Mouse (Mus musculus) forebrain, embryonic 14.5 days (tissue): ENCODE measurements around the gene Clec16a. TPM values are rescaled to one million over a fixed set of nuclear protein-coding genes. Genes with fewer than 3 reads are reported as not detected.

ENCODE experiments used
- ATAC-seq: fragments of 200-750 bp; cut with Nextera tagmentation; 2 replicates; pipeline ENCODE4 v1.8.0; 2017; ENCODE audit warnings: mild to moderate bottlenecking, moderate library complexity
- DNase-seq: peaks from one replicate; pipeline ENCODE4 v3.0.0-alpha.2; 2015; ENCODE audit warnings: low spot score
- H3K27ac ChIP-seq: fragments of 300-500 bp; sonication (generic); 2 replicates; pipeline ENCODE4 v1.5.1; 2014; ENCODE audit warnings: low read depth, mild to moderate bottlenecking, control low read depth, low read length, moderate library complexity
- H3K27me3 ChIP-seq: fragments of 300-500 bp; sonication (generic); replicated peaks from 2 replicates; pipeline ENCODE4 v1.6.1; 2014; ENCODE audit warnings: low read length, control low read depth, mixed read lengths; ENCODE audit not compliant: control insufficient read depth, insufficient read depth
- H3K36me3 ChIP-seq: fragments of 300-500 bp; sonication (generic); 2 replicates; pipeline ENCODE4 v1.6.1; 2014; ENCODE audit warnings: low read length, control low read depth; ENCODE audit not compliant: control insufficient read depth, insufficient read depth
- H3K4me1 ChIP-seq: fragments of 300-500 bp; sonication (generic); 2 replicates; pipeline ENCODE4 v1.6.1; 2014; ENCODE audit warnings: antibody characterized with exemption, low read length, control low read depth; ENCODE audit not compliant: control insufficient read depth, insufficient read depth
- H3K4me2 ChIP-seq: fragments of 300-500 bp; sonication (generic); 2 replicates; pipeline ENCODE4 v1.6.1; 2014; ENCODE audit warnings: mild to moderate bottlenecking, control low read depth, low read length
- H3K4me3 ChIP-seq: fragments of 300-500 bp; sonication (generic); 2 replicates; pipeline ENCODE4 v1.5.1; 2014; ENCODE audit warnings: low read depth, low read length, control low read depth
- H3K9ac ChIP-seq: fragments of 300-500 bp; sonication (generic); 2 replicates; pipeline ENCODE4 v1.6.1; 2014; ENCODE audit warnings: mild to moderate bottlenecking, low read length, control low read depth, moderate library complexity
- H3K9me3 ChIP-seq: fragments of 300-500 bp; sonication (generic); replicated peaks from 2 replicates; pipeline ENCODE4 v1.6.1; 2016; ENCODE audit warnings: low read length, control low read depth, mixed read lengths; ENCODE audit not compliant: control insufficient read depth
- WGBS: fragments of 180-500 bp; shearing (Covaris S2); extraction: QIAGEN DNeasy Blood & Tissue Kit; methylation state at CpG from one replicate; pipeline ENCODE4 v1.1.7; 2014; 5-methylcytosine and 5-hydroxymethylcytosine counted together
- polyA plus RNA-seq: library from polyadenylated mRNA; unstranded; fragments of >200 nt; fragmentation: Nextera tagmentation; extraction: Ambion mirVana; gene quantifications from 2 replicates; pipeline ENCODE4 v1.2.1, GENCODE M21; 2014

The Clec16a gene
- polyA plus RNA-seq, 1 experiment from 2014 or later: 50.2 TPM

DNA sequence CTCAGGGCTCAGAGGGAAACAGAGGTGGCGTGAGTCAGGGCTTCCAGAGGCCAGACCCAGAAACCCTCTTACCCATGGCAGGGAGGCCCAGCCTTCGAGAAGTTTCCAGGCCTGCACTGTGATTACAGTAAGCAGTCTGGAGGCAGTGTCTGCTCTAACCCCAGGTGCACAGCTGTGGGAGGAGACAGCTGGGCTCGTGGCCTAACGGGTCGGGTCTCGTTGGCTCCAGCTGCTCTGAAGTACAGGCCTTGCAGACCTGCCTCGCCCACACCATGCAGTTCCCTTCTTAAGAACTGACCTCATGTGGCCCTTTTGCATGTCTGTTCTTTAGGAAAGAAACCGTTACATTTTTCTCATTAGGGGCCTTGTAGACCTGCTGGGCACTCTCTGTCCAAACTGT, 123.3 kb downstream of the Clec16a start:
- no peak overlapping the region for H3K9ac ChIP-seq
- no peaks in the 10 kb centered on the region for H3K4me1 ChIP-seq
- ATAC-seq (no peak), DNase-seq (no peak)
- H3K4me3 ChIP-seq: no peak overlapping the region
- 70% methylated on average over 8 of the region's 8 CpGs for WGBS
- no peaks in the 10 kb centered on the region for H3K9me3 ChIP-seq
- no peak overlapping the region for H3K4me2 ChIP-seq
- no peak overlapping the region for H3K27ac ChIP-seq
- H3K27me3 ChIP-seq: no peaks in the 10 kb centered on the region
- H3K36me3 ChIP-seq: no peaks in the 10 kb centered on the region

DNA sequence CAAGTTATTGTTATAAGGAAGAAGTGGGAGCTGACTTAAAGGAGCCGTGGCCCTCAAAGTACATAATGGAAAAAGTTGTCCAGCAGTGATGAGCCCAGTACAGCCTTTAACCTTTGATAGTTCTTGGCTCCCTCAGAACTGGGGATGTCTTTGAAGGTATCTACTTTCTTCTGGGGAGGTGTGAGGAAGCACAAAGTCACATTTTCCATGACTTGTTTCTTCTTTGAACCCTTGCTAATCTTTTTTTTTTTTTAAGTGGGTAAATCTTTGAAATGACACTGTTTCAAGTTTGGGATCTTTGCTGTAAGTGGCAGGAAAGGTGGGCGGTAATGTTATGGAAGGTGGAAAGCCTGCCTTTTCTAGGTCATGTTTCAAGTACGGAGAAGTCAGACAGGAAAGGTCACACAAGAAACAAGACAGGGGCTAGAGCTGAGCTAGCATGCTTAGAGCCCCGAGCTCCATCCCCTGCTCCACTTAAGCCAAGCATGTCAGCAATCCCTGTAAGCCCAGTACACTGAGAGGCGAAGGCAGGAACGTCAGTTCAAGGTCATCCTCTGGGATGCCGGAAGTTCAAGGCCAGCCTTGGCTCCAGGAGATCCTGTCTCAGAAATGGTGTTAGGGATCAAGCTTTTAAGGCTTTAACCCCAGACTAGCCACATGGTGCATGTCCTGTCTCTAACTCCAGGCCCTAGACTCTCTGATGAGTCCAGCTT, 124.0 kb downstream of the Clec16a start:
- WGBS: 86% methylated on average over 7 of the region's 7 CpGs
- Histone ChIP-seq H3K9me3 (no peaks in the 10 kb centered on the region), H3K9ac (no peak overlapping the region), H3K4me2 (no peak overlapping the region), H3K4me3 (no peak overlapping the region), H3K27ac (no peak overlapping the region), H3K27me3 (no peaks in the 10 kb centered on the region), H3K4me1 (no peaks in the 10 kb centered on the region), H3K36me3 (no peaks in the 10 kb centered on the region)
- DNase-seq (no peak), ATAC-seq (no peak)

DNA sequence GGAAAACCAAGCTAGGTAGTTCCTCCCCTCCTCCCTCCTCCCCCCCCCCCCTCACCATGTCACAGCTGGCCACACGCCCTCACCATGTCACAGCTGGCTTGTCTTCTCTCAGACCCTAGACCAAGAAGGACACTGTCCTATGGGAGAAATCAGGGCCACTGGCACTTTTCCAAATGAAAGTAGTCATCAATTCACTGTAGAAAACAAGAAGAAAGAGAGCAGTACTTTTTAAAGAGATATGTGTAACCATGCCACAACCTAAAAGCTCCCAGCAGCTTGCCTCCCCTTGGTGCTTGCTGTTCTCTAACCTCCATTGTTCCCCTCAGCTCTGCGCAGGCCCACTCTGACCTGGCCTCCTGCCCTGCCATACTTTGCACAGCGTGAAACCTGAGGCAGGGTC, 124.8 kb downstream of the Clec16a start:
- no peak overlapping the region for H3K4me3 ChIP-seq
- no peaks in the 10 kb centered on the region for H3K9me3 ChIP-seq
- H3K36me3 ChIP-seq: no peaks in the 10 kb centered on the region
- no peak overlapping the region for H3K27ac ChIP-seq
- WGBS: 72% methylated on average over 3 of the region's 3 CpGs
- no peak for ATAC-seq
- no peaks in the 10 kb centered on the region for H3K4me1 ChIP-seq
- no peaks in the 10 kb centered on the region for H3K27me3 ChIP-seq
- H3K9ac ChIP-seq: no peak overlapping the region
- H3K4me2 ChIP-seq: no peak overlapping the region
- no peak for DNase-seq

DNA sequence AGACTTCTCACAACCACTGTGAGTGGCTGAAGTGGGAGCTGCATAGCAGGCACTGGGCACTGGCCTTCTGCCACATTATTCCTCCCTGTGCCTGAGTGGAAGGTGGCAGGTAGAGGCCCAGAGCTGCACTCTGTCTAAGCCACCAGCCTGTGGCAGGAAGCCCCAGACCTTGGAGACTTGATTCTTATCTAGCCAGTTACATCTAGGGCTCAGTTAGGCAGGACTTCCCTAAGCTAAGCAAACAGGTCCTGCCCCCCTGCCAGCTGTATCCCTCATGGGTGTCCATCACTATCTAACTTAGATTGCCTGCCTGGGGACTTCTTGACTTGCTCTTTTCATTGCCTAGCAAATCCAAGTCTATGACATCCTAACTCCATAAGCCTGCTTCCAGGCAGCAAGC, 127.4 kb downstream of the Clec16a start:
- Histone ChIP-seq H3K9me3 (no peaks in the 10 kb centered on the region), H3K4me2 (no peak overlapping the region), H3K4me3 (no peak overlapping the region), H3K27me3 (no peaks in the 10 kb centered on the region), H3K27ac (no peak overlapping the region), H3K9ac (no peak overlapping the region), H3K4me1 (no peaks in the 10 kb centered on the region), H3K36me3 (no peaks in the 10 kb centered on the region)
- DNase-seq (no peak), ATAC-seq (no peak)

DNA sequence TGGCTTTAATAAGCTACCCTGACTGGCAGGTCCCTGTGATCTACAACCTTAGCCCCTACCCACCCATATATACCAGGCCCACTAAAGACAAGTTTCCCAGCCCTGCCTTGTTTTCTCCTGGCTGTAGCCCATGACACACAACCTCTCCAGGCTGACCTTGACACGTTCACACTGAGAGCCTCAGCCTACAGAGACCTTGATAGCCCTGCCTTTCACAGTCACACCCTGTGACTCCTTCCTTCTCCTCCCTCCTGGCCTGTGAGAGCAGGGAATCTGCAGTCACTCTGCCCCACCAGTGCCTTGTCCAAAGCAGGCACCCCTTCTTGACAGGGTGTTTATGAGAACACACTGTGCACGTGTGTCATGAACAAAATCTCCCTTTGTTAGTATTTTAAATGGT, 128.9 kb downstream of the Clec16a start:
- no peaks in the 10 kb centered on the region for H3K27me3 ChIP-seq
- ATAC-seq (no peak), DNase-seq (no peak)
- no peak overlapping the region for H3K4me2 ChIP-seq
- WGBS: 70% methylated on average over 2 of the region's 2 CpGs
- no peak overlapping the region for H3K4me3 ChIP-seq
- no peak overlapping the region for H3K9ac ChIP-seq
- H3K9me3 ChIP-seq: no peaks in the 10 kb centered on the region
- H3K4me1 ChIP-seq: no peaks in the 10 kb centered on the region
- no peaks in the 10 kb centered on the region for H3K36me3 ChIP-seq
- H3K27ac ChIP-seq: no peak overlapping the region

DNA sequence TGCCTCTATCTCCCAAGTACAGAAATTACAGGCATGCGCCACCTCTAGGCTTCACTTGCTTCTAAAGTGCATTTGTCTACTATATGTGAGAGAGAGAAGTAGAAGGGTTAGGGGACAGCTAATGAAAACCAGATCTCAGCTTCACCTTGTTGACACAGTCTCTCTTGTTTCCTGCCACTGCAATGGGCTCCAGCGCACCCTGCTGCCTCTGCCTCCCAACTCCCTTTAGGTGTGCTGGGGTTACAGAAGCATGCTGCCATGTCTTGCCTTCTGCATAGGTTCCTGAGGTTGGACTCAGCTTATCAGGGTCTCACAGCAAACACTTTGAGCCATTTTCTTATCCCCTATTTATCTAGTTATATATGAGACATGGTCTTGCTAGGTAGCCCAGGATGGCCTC, 129.8 kb downstream of the Clec16a start:
- Histone ChIP-seq H3K4me2 (no peak overlapping the region), H3K27ac (no peak overlapping the region), H3K4me1 (no peaks in the 10 kb centered on the region), H3K4me3 (no peak overlapping the region), H3K9me3 (no peaks in the 10 kb centered on the region), H3K36me3 (no peaks in the 10 kb centered on the region), H3K9ac (no peak overlapping the region), H3K27me3 (no peaks in the 10 kb centered on the region)
- DNase-seq (no peak), ATAC-seq (no peak)
- WGBS: 96% methylated on average over 2 of the region's 2 CpGs

DNA sequence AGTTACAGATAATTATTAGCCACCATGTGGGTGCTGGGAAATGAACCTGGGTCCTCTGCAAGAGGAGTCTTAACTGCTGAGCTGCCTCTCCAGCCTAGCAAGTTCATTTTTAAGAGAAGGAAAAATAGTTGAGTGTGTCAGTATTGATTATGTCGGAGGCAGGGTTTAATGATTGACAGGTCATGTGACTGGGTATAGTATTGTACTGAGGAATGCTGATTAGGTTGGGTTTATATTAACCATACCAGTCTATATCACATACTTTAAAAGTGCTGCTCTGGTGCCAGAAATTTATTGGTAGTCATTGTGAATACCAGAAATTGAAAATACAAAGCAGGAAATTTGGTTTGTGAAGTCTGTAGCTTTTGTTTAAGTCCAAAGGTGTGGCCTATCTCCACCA, 130.5 kb downstream of the Clec16a start:
- 86% methylated on average over 1 of the region's 1 CpGs for whole genome bisulfite sequencing
- no peaks in the 10 kb centered on the region for H3K4me1 ChIP-seq

DNA sequence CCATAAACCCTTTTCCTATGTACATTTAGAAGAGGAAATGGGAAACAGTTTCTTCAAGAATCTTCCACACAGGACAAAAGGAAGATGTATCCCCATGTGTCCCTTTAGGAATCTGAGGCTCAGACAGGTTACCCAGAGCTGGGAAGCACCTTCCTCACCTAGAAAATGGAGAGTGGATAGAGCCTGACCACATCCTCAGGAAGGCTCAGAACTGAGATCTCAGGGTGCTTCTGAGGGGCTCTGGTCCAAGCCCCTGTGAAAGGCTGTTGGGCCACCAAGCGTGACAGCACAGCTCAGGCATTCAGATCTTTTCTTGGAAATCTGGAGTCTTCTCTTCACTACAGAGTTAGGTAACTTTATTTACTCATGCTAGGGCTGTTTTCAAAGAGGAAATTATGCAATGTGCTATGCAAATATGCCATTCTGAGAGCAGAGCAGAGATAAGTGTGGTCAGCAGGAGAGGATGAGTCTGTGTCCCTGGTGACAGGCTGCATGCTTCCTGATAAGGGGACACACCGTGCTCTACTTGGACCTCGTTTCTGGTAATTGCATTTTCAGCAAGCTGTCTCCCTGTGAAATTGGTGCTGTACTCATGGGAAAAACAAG, 131.4 kb downstream of the Clec16a start:
- no peak overlapping the region for H3K27ac ChIP-seq
- no peaks in the 10 kb centered on the region for H3K4me1 ChIP-seq
- ATAC-seq (no peak), DNase-seq (no peak)
- H3K27me3 ChIP-seq: no peaks in the 10 kb centered on the region
- H3K9ac ChIP-seq: no peak overlapping the region
- H3K9me3 ChIP-seq: no peaks in the 10 kb centered on the region
- H3K36me3 ChIP-seq: no peaks in the 10 kb centered on the region
- WGBS: 79% methylated on average over 3 of the region's 3 CpGs
- no peak overlapping the region for H3K4me3 ChIP-seq
- H3K4me2 ChIP-seq: no peak overlapping the region

More for the DNA sequence above, 130.5 kb downstream of the Clec16a start:
- ATAC-seq (no peak), DNase-seq (no peak)
- H3K9ac ChIP-seq: no peak overlapping the region
- H3K9me3 ChIP-seq: no peaks in the 10 kb centered on the region
- H3K4me3 ChIP-seq: no peak overlapping the region
- H3K4me2 ChIP-seq: no peak overlapping the region
- no peaks in the 10 kb centered on the region for H3K27me3 ChIP-seq
- H3K27ac ChIP-seq: no peak overlapping the region
- H3K36me3 ChIP-seq: no peaks in the 10 kb centered on the region

DNA sequence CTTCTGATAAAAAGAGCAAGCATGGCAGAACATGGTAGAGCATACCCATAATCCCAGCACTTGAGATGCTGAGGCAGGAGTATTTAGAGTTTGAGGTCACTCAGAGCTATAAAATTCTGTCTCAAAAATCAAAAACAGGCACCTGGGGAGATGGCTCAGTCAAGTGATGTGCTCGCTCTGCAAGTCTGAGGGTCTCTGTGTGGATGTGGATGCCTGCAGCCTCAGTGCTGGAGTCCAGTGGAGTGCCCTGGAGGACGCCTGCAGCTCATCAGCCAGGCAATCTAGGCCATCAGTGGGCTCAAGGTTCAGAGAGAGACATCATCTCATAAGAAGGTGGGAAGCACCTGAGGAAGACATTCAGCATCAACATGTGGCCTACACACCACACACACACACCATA, 137.4 kb downstream of the Clec16a start:
- DNase-seq (no peak), ATAC-seq (no peak)
- Histone ChIP-seq H3K27me3 (no peaks in the 10 kb centered on the region), H3K4me3 (no peak overlapping the region), H3K4me2 (no peak overlapping the region), H3K36me3 (no peaks in the 10 kb centered on the region), H3K9ac (no peak overlapping the region), H3K27ac (no peak overlapping the region), H3K9me3 (no peaks in the 10 kb centered on the region), H3K4me1 (no peaks in the 10 kb centered on the region)
- WGBS: 96% methylated on average over 2 of the region's 2 CpGs
